Mouse (Mus musculus): ENCODE data around the gene Pid1. TPM values are rescaled to one million over a fixed set of nuclear protein-coding genes. Genes with fewer than 3 reads are reported as not detected.
"Not testable (repeated sequence)": the region's sequence is repeated elsewhere in the genome, so short reads cannot be mapped to it uniquely, and the experiment has no call there.

Pid1 gene
- total RNA-seq, 1 experiment from 2014 or later = 21.2 TPM

DNA sequence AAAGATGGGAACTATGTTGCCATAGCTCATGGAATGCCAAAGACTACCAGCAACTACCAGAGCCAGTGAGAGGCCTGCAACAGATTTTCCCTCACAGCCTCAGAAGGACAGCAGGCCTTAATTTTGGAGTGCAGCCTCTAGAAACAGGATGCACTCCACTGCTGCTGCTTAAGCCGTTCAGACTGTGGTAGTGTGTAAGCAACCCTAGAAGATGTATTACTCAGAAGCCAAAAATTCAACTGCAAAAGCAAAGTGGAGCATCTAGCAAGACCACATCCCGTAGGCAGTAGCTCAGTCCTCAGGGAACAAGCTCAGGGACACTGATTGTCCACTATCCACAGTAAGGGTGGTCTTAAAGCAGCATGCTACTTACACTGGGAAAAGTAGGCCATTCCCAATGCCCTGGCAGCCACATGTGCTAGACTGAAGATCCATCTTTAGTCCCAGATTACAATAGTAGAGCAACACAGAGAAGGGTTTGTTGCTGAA, 92.2 kb downstream of the Pid1 start:
- no peak for DNase-seq

DNA sequence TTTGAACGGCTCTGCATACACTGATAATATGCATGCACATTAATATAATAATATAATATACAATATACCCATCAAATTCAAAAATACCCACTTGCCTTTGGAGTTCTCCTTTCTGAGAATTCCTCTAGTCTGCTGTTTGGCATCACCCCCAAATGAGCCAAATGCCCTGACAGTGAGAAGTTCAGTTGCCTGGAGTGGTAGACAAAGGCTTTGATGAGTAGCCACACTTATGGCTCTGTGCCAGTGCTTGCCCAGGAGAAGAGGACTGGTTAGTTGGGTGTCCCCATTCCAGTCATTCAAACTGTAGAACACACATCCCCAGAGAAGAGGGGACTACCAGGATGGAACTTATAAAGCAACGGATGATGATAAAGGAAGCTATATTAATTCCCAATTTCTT, 106.3 kb downstream of the Pid1 start:
- no peak for DNase-seq

DNA sequence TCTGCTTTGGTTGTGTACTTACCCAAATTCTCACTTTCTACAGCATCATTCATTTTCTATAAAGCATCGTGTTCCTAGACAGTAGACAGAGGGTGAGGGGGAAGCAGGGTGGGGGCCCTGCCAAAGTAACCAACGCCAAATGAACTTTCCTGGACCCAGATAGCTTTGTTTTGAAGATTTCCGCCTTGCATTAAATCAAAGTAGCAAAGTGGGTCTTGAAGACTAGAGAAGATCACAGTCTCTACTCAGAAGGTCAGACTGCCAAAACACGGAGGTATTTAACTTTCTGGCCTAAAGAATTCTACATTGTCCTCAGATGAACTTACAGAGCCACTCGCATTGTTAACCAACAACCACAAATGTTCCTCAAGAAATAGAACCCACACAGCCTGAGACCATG, 109.6 kb downstream of the Pid1 start:
- DNase-seq = no peak

DNA sequence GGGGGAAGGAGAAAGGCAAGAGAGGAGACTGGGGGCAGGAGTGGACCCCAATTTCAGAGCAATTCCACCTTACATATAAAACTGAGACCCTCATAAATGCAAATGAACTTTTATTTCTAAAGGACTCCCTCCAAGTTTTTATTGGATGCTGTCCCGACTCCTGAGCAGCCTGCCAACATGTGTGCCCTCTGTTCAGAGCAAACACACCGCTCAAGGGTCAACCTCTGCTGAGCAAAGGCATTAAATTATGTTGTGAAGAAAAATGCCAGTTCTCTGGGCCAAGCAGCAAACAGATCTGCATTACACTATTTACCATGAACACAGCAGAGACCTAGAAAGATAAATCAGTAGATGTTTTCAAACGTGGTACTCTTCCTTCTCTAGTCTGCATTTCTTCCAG, 110.1 kb downstream of the Pid1 start:
- peak; percentile 41 for DNase-seq

DNA sequence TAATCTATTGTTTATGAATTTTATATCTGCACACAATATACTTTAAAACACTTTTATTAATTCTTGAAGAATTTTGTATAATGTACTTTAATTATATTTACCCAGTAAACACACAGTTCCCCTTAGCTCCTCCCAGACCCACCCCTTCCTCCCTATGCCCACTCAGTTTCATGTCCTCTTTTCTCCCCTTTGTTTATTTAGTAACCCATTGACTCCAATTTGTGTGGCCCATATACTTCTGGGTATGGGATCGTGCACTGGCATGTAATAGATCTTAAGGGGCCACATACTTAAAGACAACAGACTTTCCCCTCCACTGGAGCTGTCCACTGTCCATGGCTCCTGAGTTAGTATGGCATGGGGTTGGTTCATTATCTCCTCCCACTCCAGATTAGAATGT, 112.8 kb downstream of the Pid1 start:
- no peak for DNase-seq

DNA sequence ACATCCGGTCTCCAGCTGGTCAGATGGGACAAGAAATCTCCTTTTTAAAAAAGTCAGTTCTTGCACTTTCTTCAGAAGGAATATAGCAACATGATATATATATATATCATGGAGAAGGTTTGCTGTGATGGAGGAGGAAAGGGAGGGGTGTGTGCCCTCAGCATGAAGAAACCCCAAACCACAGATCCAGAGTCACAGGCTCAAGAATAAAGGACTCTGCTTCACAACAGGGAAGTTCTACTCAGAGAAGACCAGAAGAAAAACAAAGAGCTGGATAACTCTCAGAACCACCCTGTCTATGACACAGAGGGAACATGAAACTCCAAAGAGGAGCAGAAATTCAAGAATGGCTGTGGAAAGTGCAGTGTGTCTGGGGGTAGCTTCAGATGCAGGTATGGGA, 113.2 kb downstream of the Pid1 start:
- DNase-seq = no peak

DNA sequence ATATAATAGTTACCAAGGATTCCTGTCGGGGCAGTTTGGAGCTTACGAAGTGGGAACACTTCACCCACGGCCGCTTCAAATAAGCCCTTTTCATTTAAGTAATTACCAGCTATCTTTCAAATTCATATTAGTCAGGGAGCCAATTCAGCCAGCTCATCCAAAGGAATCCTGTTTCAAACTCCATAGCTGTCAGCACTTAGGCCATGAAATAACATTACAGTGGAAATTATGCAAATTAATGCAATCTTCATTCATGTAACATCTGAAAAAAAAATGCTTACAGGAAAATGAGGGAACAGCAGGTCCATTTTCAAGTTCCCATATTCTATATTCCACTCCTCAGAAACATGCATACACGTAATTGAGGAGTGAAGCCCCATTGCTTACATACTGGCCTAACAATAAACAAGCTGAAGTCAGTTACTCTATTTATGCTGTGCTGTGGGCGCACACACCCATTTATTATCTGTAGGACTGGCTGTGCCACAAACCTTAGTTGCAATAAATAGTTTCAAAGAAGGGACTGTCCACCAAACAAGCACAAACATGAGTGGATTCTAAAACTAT, 114.1 kb downstream of the Pid1 start:
- DNase-seq = no peak

DNA sequence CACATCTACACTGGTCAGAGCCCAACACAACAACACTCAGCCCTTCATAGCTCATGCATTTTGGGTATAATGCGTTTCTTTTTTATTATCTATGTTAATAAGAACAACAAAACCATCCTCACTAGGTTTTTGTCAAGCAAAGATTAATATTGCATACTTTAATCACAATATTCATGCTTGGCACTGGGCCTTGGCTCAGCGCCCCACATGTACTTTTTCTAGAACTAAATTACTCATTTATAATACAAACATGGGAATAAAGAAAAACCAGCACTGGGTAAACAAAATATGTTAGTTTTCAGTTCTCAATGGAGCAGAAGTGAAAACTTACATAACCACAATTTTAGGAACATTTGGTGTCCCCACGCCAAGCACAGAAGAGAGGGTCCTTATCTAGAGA, 116.9 kb downstream of the Pid1 start:
- peak; percentile 31 for DNase-seq

DNA sequence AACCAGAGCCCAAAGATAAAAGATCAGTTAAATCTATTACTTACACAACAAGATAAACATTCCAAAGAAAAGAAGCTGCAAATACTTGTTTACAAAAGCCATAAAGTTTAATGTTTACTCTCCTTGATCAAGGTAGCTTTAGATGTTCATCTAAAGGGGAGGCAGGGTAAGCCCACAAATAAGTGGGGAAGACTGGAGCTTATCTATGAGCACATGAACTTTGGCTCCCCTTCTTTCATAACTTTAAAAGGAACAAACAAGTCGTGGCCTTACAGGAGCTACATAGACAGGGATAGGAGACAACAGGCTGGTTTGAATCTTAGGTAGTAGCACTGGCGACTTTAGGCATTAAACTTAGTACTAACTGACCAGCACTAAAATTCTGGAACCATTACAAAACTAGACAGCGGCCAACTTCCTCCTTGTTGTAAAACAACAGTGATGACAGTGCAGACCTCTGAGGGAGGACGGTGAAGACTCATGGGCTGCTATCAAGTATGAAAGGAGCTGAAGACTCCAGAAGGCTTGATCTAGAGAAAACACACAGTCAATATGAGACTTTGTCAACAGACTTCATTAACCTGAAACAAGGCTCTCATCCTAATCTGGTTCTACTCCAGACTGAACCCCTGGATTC, 122.7 kb downstream of the Pid1 start:
- no peak for DNase-seq

DNA sequence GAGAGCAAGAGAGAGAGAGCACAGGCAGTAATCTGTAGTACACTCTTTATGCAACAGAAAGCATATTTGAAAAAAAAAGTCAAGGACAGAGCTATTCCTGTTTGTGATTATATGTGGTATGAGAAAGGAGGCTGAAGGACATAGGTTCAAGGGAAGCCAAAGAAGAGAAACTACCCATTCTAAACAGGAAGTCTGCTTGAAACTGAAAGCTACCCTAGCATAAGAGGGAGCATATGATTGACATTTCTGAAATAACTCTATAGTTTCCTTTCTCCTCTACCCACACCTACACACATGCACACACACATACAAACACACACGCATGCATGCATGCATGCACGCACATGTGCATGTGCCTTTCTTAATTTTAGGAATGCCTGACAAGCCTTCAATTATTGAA, 123.8 kb downstream of the Pid1 start:
- no peak for DNase-seq

DNA sequence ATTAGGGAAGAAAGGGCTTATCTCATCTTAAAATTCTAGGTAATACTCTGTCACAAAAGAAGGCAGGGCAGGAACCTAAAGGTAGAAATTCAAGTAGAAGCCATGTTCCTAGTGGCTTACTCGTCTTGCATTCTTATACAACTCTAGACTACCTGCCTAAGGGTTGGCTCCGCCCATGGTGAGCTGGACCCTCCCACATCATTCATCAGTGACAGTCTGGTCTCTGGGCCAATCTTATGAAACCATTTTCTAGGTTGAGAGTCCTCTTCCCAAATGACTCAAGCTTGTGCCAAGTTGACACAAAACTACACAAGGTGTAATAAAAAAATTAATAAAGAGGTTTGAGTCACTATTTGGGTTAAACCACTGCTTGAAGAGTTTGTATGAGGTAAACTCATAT, 133.5 kb downstream of the Pid1 start:
- no peak for DNase-seq

DNA sequence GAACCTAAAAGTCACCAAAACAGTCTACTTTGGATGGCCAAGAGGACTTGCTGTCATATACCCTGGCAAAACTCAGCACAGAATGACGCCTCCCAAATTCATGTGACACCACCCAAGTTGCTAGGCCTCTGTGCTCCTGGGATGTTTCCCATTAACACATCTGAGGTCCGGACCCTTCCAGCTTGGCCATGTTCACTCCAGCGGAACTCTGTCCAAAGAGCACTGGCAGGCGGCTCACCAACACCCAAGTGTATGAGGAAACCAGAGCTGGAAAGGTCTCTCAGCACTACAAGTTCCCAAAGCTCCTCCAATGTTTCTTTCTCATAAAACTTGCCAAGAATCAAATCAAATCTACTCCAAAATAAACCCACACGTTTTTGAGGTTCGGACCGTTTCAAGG, 138.4 kb downstream of the Pid1 start:
- no peak for DNase-seq

DNA sequence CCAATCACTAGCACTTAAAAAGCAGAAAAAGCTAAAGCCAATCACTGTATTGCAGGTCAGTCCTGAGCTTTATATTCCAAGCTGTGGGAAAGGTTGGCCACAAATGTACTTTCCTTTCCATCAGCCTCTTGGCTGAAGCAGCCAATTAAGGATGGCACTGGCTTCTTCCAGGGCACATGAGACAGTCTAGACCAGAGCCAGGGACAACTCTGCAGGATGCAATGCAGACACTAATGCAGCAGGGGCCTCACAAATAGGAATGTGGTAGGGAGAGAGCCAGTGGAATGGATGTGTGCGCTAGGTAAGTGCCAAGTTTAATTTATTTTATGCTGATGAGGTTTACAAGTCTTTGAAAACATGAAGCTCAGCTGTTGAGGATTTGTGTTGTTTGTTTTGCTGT, 141.9 kb downstream of the Pid1 start:
- DNase-seq = no peak

DNA sequence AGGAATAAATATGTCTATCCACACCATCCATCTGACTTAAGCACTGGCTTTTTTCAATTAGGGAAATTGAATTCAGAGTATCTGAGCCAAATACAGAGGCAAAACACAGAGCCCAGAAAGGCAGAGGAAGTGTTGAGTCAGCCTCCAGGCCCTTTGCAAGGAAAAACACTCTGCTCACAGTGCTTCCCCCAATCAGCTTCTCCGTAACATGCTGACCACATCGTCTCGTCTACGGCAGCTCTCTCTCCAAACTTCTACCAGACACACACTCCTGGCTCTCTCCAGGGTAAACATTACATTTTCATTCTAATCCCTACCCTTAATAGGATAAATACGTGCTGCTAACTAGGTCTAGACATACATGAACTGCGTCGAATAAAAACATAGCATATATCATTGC, 145.4 kb downstream of the Pid1 start:
- DNase-seq = no peak

DNA sequence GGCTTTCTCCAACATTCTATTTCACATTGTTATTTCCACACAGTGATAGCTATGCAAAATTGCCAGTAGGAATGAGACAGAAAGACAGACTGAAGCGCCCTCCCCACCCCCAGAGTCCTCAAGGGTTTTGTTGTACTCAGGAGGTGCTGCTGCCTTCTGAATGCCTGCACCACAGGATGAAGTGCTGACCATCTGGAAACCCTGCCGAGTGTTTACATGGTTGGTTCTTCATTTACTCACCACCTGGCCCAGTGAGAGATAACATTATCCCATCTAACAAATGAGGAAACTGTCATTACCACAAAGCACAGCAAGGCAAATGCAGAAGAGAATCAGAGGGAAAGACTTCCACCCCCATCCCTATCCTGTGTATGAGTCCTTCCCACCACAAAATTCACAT, 146.2 kb downstream of the Pid1 start:
- DNase-seq = no peak

DNA sequence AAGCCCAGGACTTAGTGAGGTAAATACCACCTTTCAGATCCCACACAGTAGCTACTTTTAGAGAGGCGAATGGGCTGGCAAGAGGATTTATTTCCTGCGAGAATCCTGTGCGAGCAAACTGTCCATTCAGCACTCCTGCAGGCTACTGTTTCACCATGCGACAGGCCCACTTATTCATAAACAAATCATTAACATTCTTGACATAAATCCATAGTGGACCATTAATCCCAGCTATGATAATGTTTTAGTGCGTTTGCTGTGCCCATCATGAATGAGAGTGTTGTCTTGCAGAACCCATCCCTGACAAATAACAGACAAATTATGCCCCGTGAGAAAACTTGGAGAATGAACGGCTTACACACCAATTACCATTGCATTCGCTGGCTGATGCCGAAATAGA, 152.5 kb downstream of the Pid1 start:
- DNase-seq = no peak

DNA sequence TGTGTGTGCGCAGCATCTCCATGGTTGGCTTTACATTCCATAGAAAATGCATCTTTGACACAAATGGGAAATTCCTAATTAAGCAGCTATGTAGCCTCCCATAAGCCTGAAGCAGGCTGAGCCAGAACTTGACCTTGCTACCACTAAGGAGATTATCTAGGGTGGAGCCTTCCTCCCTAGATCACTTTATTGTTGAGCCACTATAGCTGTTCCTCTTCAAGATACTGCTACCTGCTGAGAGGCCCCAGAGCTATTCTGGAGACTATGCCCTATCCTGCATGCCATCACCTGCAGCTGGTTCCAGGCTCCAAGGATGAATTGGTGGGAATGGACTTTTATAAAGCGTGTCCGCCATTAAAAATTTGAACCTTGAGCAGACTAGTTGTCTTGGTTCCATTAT, 158.2 kb downstream of the Pid1 start:
- not testable (repeated sequence) for DNase-seq

DNA sequence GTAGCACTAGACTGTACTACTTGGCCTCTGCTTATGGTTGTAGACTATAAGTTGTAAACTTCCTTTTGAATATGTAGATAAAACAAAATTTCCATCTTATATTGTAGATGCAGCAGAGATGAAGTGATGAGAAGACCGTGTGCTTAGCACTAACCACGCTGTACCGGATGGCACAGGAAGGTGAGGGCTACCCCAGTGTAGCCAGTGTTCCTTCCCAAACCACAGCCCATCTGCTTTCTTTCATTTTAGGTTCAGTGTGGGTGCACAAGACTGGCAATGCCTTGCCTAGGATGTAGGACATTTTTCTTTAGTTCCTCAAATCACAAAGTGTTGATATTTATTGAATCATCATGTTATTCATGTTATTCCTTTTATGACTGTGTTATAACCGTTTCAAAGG, 160.5 kb downstream of the Pid1 start:
- no peak for DNase-seq

DNA sequence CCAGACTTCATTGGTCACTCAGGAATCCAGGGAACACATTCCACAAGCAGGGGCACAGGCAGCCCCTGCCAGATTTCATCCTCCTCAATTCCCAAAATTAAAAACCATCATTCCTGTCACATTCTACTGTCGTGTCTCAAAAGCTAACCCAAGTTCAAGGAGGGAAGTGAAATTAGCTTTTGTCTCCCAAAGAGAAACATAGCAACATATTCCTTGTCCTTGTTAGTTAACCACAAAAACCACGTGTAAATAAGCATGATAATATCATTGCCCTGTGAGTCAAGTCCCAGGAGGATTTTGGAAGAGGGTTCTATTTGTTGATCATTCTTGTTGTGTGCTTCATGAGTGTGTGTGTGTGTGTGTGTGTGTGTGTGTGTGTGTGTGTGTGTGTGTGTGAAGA, 164.1 kb downstream of the Pid1 start:
- DNase-seq = no peak

DNA sequence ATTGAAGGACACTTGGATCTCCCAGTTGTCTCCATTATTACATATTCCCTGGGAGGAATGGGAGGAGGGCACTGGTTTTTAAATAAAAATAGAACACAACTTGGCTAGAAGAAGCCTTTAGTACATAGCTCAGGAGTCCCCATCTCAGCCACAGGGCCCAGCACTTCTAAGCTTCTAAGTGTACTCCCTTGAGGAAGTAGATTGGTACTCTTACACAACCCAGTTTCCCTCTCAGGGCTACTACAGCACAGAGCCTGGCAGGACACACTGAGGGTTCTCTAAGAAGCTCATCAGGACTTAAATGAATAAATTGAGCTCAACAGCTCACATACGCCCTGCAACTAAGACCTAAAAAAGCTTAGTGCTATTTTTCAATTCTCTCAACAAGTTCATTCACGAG, 165.1 kb downstream of the Pid1 start:
- no peak for DNase-seq

DNA sequence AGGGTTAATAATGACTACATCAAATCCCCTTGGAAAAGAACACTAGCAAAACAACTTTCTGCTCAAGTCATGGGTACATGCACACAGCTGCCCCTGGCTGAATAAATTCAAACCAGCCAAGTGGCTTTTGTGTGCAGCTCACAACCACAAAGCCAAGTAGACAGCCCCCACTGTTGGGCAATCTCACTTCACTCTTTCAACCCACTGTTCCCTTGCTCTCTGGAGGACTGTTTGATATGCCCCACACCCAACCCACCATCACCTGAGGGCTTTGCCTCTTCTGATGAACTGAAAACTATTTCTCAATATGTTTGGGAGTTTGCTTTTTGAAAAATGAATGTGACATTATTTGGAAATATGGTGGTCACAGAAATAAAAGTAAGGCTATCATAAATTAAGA, 171.8 kb downstream of the Pid1 start:
- DNase-seq = no peak

DNA sequence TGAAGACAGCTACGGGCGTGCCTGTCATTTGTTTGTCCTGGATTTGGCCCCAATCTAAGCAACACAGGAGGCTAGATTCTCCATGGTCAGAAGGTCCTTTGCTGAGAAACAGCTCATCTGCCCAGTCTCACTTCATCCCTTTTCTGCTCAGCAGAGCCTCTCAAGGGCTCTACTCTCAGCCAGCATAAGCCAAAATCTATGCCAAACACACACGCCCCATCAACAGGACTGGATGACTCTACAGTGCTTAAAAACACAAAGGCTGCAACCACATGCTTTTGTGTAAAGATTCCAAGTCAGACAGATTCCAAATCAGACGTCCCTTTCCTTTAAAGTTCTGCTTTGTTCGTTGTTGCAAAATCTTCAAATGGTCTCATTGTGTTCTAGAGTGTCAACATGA, 174.5 kb downstream of the Pid1 start:
- DNase-seq = no peak

DNA sequence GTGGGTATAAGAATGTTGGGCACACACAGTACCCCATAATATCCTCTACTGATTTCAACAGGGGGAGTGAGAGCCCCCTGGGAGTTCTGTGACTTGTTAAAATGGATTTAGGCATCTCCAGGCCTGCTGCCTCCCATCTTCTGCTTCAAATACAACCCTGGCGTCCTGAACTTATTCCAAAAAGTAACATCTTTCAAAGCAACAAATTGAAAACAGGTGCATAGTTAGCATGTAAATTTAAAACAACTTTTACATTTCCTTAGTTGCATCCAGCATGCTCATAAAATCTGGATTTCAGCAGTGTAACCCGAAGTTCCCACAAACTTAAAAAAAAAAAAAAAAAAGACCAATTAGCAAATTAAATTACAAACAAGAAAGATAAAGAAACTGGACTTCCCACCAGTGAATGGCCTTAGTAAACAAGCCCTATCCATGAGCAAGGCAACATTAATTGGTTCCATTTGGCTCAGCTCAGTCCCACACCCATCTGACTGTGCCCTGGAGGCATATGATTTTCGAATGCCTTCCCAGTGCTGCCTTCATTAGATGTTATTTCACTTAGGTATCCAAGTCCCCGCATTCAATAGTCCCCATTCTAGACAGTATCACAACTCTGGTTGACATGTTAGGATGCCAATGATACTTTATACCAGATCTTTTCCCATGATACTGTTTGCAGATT, 177.1 kb downstream of the Pid1 start:
- no peak for DNase-seq

DNA sequence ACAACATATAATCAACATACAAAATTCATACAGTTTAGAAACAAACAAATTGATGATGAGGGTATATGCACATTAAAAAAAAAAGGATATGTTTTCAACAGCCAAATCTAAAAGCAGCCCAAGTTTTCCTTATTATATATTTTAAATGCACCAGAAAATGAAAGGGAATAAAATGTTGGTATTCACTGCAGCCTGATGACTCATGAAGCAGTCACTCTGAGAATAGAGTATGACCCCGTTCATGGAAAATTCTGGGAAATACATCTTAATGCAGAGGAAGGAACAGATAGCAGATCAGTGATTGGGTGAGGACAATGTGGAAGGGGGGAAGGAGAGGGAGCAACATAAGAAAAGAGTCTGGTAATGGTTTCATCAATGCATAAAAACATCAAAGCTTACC, 186.3 kb downstream of the Pid1 start:
- no peak for DNase-seq
